Mouse (Mus musculus): ENCODE measurements at regions not wholly inside any gene's neighbourhood (a gene's known extent, or its start where the extent isn't known, plus 50 kb on each side); places are given as distances from the start of the nearest gene placed in this dataset.

DNA sequence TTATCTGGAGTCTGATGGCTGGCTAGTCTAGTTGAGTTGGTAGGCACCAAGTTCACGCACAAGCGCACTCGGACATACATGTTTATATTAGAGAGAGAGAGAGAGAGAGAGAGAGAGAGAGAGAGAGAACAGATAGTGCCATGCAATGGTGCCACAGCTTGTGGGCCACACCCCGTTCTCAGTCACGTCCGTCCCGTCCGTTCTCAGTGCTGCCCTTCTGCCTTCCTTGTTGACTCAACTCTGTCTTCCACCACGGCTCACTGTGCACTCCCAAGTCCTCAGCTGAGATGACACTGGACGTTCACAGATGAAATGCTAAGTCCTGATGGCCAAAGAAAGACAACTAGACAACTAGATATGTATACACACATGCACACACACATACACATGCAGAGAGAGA, 92.2 kb downstream of the Gm11011 start:
- TF ChIP-seq EP300 (IDR thresholded peaks at IDR 0.05; ENCODE audit: low read depth) (no peak), CTCF (IDR thresholded peaks at IDR 0.05; ENCODE audit: low read depth) (no peak)
